Mouse (Mus musculus) cerebellum, adult 11 months (tissue): ENCODE results near the gene Anapc5.
A peak's percentile ranks its signal among the peaks of the same experiment; 100 is the strongest.

Source experiments
- DNase-seq: peaks from one replicate; pipeline ENCODE4 v3.0.0; 2022

The Anapc5 gene

GRCm38 (mm10) chr5:122799379-122800344 is 21.5 kb downstream of the Anapc5 start:
- peak; percentile 35 for DNase-seq

- peak; percentile 43 for DNase-seq
Measured at GRCm38 (mm10) chr5:122798557-122799378, 22.4 kb downstream of the Anapc5 start.

GRCm38 (mm10) chr5:122797866-122798265 is 23.3 kb downstream of the Anapc5 start:
- DNase-seq = no peak

- no peak for DNase-seq
Measured at GRCm38 (mm10) chr5:122788696-122789095, 32.4 kb downstream of the Anapc5 start.

- no peak for DNase-seq
Measured at GRCm38 (mm10) chr5:122786035-122786819, 34.9 kb downstream of the Anapc5 start.

- no peak for DNase-seq
Measured at GRCm38 (mm10) chr5:122783726-122784406, 37.3 kb downstream of the Anapc5 start.

GRCm38 (mm10) chr5:122782066-122782465 is 39.1 kb downstream of the Anapc5 start:
- DNase-seq = no peak

- DNase-seq = no peak
Measured at GRCm38 (mm10) chr5:122780791-122781432, 40.2 kb downstream of the Anapc5 start.

- peak; percentile 84 for DNase-seq
Measured at GRCm38 (mm10) chr5:122779277-122779834, 41.8 kb downstream of the Anapc5 start, which contains the start of gene Camkk2. Gene Camkk2, minus strand, starts transcription at chr5:122779409.

GRCm38 (mm10) chr5:122778231-122779226 is 42.6 kb downstream of the Anapc5 start:
- peak; percentile 57 for DNase-seq

GRCm38 (mm10) chr5:122777322-122777721 is 43.8 kb downstream of the Anapc5 start:
- DNase-seq = no peak

- no peak for DNase-seq
Measured at GRCm38 (mm10) chr5:122775646-122776286, 45.4 kb downstream of the Anapc5 start.

- DNase-seq = no peak
Measured at GRCm38 (mm10) chr5:122774743-122775611, 46.2 kb downstream of the Anapc5 start.

- no peak for DNase-seq
Measured at GRCm38 (mm10) chr5:122773756-122774155, 47.4 kb downstream of the Anapc5 start.

GRCm38 (mm10) chr5:122771428-122771827 is 49.7 kb downstream of the Anapc5 start:
- no peak for DNase-seq

- DNase-seq = peak; percentile 89
Measured at GRCm38 (mm10) chr5:122770806-122771261, 50.3 kb downstream of the Anapc5 start.

GRCm38 (mm10) chr5:122770304-122770703 is 50.8 kb downstream of the Anapc5 start:
- peak; percentile 47 for DNase-seq

GRCm38 (mm10) chr5:122769101-122769568 is 52.0 kb downstream of the Anapc5 start:
- DNase-seq = no peak
